Mouse (Mus musculus) cortical plate, adult 2 months (tissue): ENCODE data around the gene Szt2. TPM values are rescaled to one million over a fixed set of nuclear protein-coding genes. Genes with fewer than 3 reads are reported as not detected.
A peak's percentile ranks its signal among the peaks of the same experiment; 100 is the strongest.

Experiments
- H3K27ac ChIP-seq: fragments of 200-500 bp; 2 replicates; pipeline ENCODE4 v1.5.1; 2012; ENCODE audit warnings: low read length, control low read depth, inconsistent platforms; ENCODE audit not compliant: insufficient read depth
- H3K4me1 ChIP-seq: fragments of 200-500 bp; 2 replicates; pipeline ENCODE4 v1.6.1; 2011; ENCODE audit warnings: low read length; ENCODE audit not compliant: control insufficient read depth, insufficient read depth
- H3K4me3 ChIP-seq: fragments of 200-500 bp; 2 replicates; pipeline ENCODE4 v1.5.1; 2011; ENCODE audit warnings: mild to moderate bottlenecking, low read length, control low read depth; ENCODE audit not compliant: insufficient read depth
- CTCF ChIP-seq: fragments of 200-500 bp; IDR thresholded peaks from 2 replicates; pipeline ENCODE4 v1.5.1; 2011; ENCODE audit warnings: mild to moderate bottlenecking, control low read depth, low read length; ENCODE audit not compliant: insufficient read depth; ENCODE audit errors: extremely low read depth
- POLR2A ChIP-seq: fragments of 200-500 bp; IDR thresholded peaks from 2 replicates; pipeline ENCODE4 v1.6.1; 2011; ENCODE audit warnings: mild to moderate bottlenecking, low read length, control low read depth; ENCODE audit not compliant: insufficient read depth; ENCODE audit errors: extremely low read depth
- polyA plus RNA-seq: library from polyadenylated mRNA; depleted of rRNA; stranded (reverse); fragments of >200 nt; gene quantifications from 2 replicates; pipeline ENCODE4 v1.2.3, GENCODE M21; 2012

The Szt2 gene
- polyA plus RNA-seq, 1 experiment, result 33.4 TPM

GRCm38 (mm10) chr4:118362879-118363278 lies 46.2 kb downstream of the Szt2 start:
- H3K4me1 ChIP-seq, result no peaks in the 10 kb centered on the region
- H3K27ac ChIP-seq, result no peak overlapping the region
- H3K4me3 ChIP-seq, result no peak overlapping the region
- no peak for TF ChIP-seq POLR2A
- no peak for TF ChIP-seq CTCF

GRCm38 (mm10) chr4:118361451-118361850 lies 47.6 kb downstream of the Szt2 start:
- TF ChIP-seq POLR2A (no peak), CTCF (no peak)
- H3K4me3 ChIP-seq, result no peak overlapping the region
- H3K4me1 ChIP-seq, result no peaks in the 10 kb centered on the region
- H3K27ac ChIP-seq, result no peak overlapping the region

GRCm38 (mm10) chr4:118359896-118360720 lies 49.0 kb downstream of the Szt2 start:
- TF ChIP-seq POLR2A (no peak), CTCF (no peak)
- peak overlapping the region; percentile 33 for H3K4me3 ChIP-seq

GRCm38 (mm10) chr4:118359211-118359895 lies 49.7 kb downstream of the Szt2 start:
- TF ChIP-seq POLR2A (no peak), CTCF (no peak)
- Histone ChIP-seq H3K4me1 (no peaks in the 10 kb centered on the region), H3K4me3 (peak overlapping the region; percentile 33), H3K27ac (peak overlapping the region; percentile 33; the same call in 1 of the 2 replicates)

More at GRCm38 (mm10) chr4:118359896-118360720, 49.0 kb downstream of the Szt2 start:
- Histone ChIP-seq H3K4me1 (no peaks in the 10 kb centered on the region), H3K27ac (peak overlapping the region; percentile 33; the same call in 1 of the 2 replicates)

GRCm38 (mm10) chr4:118358159-118358895 lies 50.7 kb downstream of the Szt2 start:
- Histone ChIP-seq H3K27ac (no peak overlapping the region), H3K4me1 (no peaks in the 10 kb centered on the region)

GRCm38 (mm10) chr4:118357504-118357903 lies 51.6 kb downstream of the Szt2 start:
- Histone ChIP-seq H3K4me1 (no peaks in the 10 kb centered on the region), H3K27ac (no peak overlapping the region), H3K4me3 (no peak overlapping the region)
- no peak for TF ChIP-seq POLR2A
- no peak for TF ChIP-seq CTCF

More at GRCm38 (mm10) chr4:118358159-118358895, 50.7 kb downstream of the Szt2 start:
- H3K4me3 ChIP-seq, result no peak overlapping the region
- TF ChIP-seq POLR2A, result no peak
- no peak for TF ChIP-seq CTCF

GRCm38 (mm10) chr4:118356738-118357137 lies 52.3 kb downstream of the Szt2 start:
- peaks cover 3% of the 10 kb centered on the region; the same call in 1 of the 2 replicates for H3K4me1 ChIP-seq
- no peak for TF ChIP-seq POLR2A
- TF ChIP-seq CTCF, result no peak
- H3K27ac ChIP-seq, result no peak overlapping the region

GRCm38 (mm10) chr4:118354289-118354688 lies 54.8 kb downstream of the Szt2 start:
- Histone ChIP-seq H3K4me1 (peaks cover 7% of the 10 kb centered on the region; the same call in 1 of the 2 replicates), H3K27ac (no peak overlapping the region)
- no peak for TF ChIP-seq POLR2A
- TF ChIP-seq CTCF, result no peak

More at GRCm38 (mm10) chr4:118356738-118357137, 52.3 kb downstream of the Szt2 start:
- H3K4me3 ChIP-seq, result no peak overlapping the region

GRCm38 (mm10) chr4:118353689-118354088 lies 55.4 kb downstream of the Szt2 start:
- Histone ChIP-seq H3K4me1 (peaks cover 7% of the 10 kb centered on the region; the same call in 1 of the 2 replicates), H3K27ac (no peak overlapping the region), H3K4me3 (no peak overlapping the region)
- no peak for TF ChIP-seq CTCF
- TF ChIP-seq POLR2A, result no peak

More at GRCm38 (mm10) chr4:118354289-118354688, 54.8 kb downstream of the Szt2 start:
- no peak overlapping the region for H3K4me3 ChIP-seq
